Mouse (Mus musculus) left cerebral cortex, adult 2 months (tissue): Measurements from ENCODE around the gene Ccser1. TPM values are rescaled to one million over a fixed set of nuclear protein-coding genes. Genes with fewer than 3 reads are reported as not detected.

Experiments used
- DNase-seq, 2 experiments: peaks; one replicate each; pipeline ENCODE4 v3.0.0; 2021 to 2022; ENCODE audit warnings: low spot score in 2 of 2, mixed read lengths in 1 of 2; ENCODE audit errors: extremely low spot score in 1 of 2
- H3K27ac ChIP-seq: fragments of 200-600 bp; 2 replicates; pipeline ENCODE4 v1.8.1; 2022
- H3K4me3 ChIP-seq: fragments of 200-600 bp; 2 replicates; pipeline ENCODE4 v1.8.1; 2022
- CTCF ChIP-seq: fragments of 200-600 bp; IDR thresholded peaks from 2 replicates; pipeline ENCODE4 v1.8.1; 2022; ENCODE audit warnings: antibody characterized with exemption, mild to moderate bottlenecking, moderate library complexity
- intact Hi-C: fragments of 180-260 bp; cut with DNase I; formaldehyde crosslinking; loops from one replicate; pipeline ENCODE4 v1.15.1; 2025
- total RNA-seq, 2 experiments: library from RNA; stranded (reverse); gene quantifications; 2 replicates each; pipeline ENCODE4 v1.2.3; 2021

Gene Ccser1
- total RNA-seq, 2 experiments from 2014 or later = 34.2 to 36.0 TPM

- intact Hi-C loops = loop anchor here (5.0 kb wide), 1 partner anchor 122 kb away; no protein-coding TSS in a partner anchor
- H3K4me3 ChIP-seq = peak overlapping the region; percentile 79
- H3K27ac ChIP-seq = peak overlapping the region; percentile 87
- no peak for TF ChIP-seq CTCF
- DNase-seq = peak; percentile 38 to 39
Observed at GRCm38 (mm10) chr6:61180756-61181191, 650 bp downstream of the Ccser1 start.

GRCm38 (mm10) chr6:61189029-61189428 lies 8.9 kb downstream of the Ccser1 start:
- H3K4me3 ChIP-seq = no peak overlapping the region
- intact Hi-C loops = no loop called here
- no peak overlapping the region for H3K27ac ChIP-seq
- DNase-seq = no peak
- no peak for TF ChIP-seq CTCF

- Histone ChIP-seq H3K4me3 (no peak overlapping the region), H3K27ac (no peak overlapping the region)
- intact Hi-C loops = no loop called here
- no peak for DNase-seq
- TF ChIP-seq CTCF = no peak
Observed at GRCm38 (mm10) chr6:61191597-61192386, 11.7 kb downstream of the Ccser1 start.

DNA sequence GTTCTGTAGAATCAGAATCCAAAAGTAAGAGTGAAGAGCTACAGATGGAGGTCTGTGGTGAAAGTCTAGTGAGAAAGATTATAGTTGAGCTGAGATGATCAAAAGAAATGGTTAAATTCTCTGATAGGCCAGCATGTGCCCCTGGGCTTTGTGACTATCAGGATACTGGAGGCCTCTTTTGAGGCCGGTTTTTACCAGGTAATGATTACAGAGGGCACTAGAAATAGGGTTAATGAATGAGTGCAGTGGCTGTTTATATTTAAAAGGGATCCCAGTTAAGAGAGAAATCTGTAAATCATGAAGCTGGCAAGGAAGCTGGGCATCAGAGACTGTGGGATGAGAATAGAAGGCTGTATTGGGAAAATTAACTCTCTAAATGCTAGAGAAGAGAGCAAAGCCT lies 23.2 kb downstream of the Ccser1 start:
- no peak overlapping the region for H3K27ac ChIP-seq
- DNase-seq = no peak
- H3K4me3 ChIP-seq = no peak overlapping the region
- no peak for TF ChIP-seq CTCF
- intact Hi-C loops = no loop called here

GRCm38 (mm10) chr6:61206042-61206441 lies 25.9 kb downstream of the Ccser1 start:
- no peak for DNase-seq
- TF ChIP-seq CTCF = no peak
- Histone ChIP-seq H3K4me3 (no peak overlapping the region), H3K27ac (no peak overlapping the region)
- intact Hi-C loops = no loop called here

- no peak overlapping the region for H3K4me3 ChIP-seq
- H3K27ac ChIP-seq = no peak overlapping the region
- no peak for TF ChIP-seq CTCF
- DNase-seq = no peak
- intact Hi-C loops = no loop called here
Observed at GRCm38 (mm10) chr6:61206619-61207018, 26.5 kb downstream of the Ccser1 start.

- Histone ChIP-seq H3K27ac (no peak overlapping the region), H3K4me3 (no peak overlapping the region)
- no peak for DNase-seq
- intact Hi-C loops = no loop called here
- TF ChIP-seq CTCF = no peak
Observed at GRCm38 (mm10) chr6:61210061-61210737, 30.1 kb downstream of the Ccser1 start.

GRCm38 (mm10) chr6:61215705-61216104 lies 35.6 kb downstream of the Ccser1 start:
- intact Hi-C loops = no loop called here
- no peak overlapping the region for H3K27ac ChIP-seq
- no peak for TF ChIP-seq CTCF
- DNase-seq = no peak
- H3K4me3 ChIP-seq = no peak overlapping the region

DNA sequence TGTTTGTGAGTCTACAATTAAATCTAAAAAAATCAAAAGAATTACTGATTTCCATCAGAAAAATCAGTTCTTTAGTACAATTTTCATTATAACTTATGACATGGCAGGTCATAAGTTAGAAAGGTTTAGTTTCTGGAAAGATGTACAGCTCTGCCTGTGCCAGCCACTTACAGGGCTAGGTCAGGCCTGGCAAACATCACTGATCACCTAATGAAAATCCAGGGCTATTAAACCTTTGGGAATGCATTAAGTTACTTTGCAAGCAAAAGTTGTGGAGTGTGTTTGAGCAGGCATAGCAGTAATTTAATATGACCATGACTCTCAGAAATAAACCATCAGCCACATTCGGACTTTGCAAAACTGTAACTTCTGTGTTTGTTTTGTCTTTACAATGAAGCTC lies 36.4 kb downstream of the Ccser1 start:
- Histone ChIP-seq H3K4me3 (no peak overlapping the region), H3K27ac (no peak overlapping the region)
- intact Hi-C loops = no loop called here
- TF ChIP-seq CTCF = no peak
- DNase-seq = no peak

DNA sequence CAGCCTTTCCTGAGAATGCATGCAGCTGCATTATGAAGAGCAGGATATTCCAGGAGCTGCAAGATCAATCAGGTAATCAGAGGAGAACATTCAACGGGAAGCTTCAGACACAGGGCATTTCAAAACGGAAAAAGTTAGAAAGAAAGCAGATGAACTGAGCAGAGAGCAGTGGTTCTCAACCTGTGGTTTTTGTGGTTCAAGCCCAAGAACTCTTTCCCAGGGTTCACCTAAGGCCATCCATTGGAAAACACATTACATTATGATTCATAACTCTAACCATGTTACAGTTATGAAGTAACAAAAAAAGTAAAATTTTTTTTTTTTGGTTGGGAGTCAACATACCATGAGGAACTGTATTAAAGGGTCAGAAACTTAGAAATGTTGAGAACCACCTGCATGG lies 37.6 kb downstream of the Ccser1 start:
- no peak overlapping the region for H3K27ac ChIP-seq
- no peak overlapping the region for H3K4me3 ChIP-seq
- no peak for DNase-seq
- intact Hi-C loops = no loop called here
- TF ChIP-seq CTCF = no peak

GRCm38 (mm10) chr6:61223563-61223962 lies 43.4 kb downstream of the Ccser1 start:
- TF ChIP-seq CTCF = no peak
- Histone ChIP-seq H3K27ac (no peak overlapping the region), H3K4me3 (no peak overlapping the region)
- intact Hi-C loops = no loop called here
- DNase-seq = no peak

DNA sequence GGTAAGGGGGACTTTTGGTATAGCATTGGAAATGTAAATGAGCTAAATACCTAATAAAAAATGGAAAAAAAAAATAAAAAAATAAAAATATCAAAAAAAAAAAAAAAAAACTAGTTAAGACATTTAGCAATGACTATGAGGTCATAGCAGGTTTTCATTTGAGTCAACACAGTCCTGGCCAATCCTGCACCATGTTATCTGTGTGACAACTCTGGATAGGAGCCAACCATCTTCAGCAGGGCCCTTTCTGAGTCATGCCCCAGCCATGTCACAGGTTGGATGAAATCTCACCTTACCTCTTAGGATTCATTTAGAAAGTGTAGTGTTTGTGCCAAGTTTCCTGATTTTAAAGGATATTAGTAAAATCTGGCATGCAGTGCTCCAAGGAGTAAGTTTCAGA lies 45.2 kb downstream of the Ccser1 start:
- Histone ChIP-seq H3K27ac (no peak overlapping the region), H3K4me3 (no peak overlapping the region)
- intact Hi-C loops = no loop called here
- no peak for DNase-seq
- no peak for TF ChIP-seq CTCF
